Mouse (Mus musculus) stomach, embryonic 14.5 days (tissue): ENCODE results near the gene Tmtc4. TPM values are rescaled to one million over a fixed set of nuclear protein-coding genes. Genes with fewer than 3 reads are reported as not detected.
A peak's percentile ranks its signal among the peaks of the same experiment; 100 is the strongest.

ENCODE experiments used
- ATAC-seq: fragments of 200-750 bp; cut with Nextera tagmentation; 2 replicates; pipeline ENCODE4 v1.8.0; 2017; ENCODE audit warnings: low read depth, moderate TSS enrichment; ENCODE audit not compliant: insufficient number of reproducible peaks, insufficient read depth, low FRiP score
- H3K27ac ChIP-seq: fragments of 300-500 bp; sonication (generic); 2 replicates; pipeline ENCODE4 v1.5.1; 2014; ENCODE audit warnings: mild to moderate bottlenecking, low read length, moderate library complexity, mixed read lengths
- H3K27me3 ChIP-seq: fragments of 300-500 bp; sonication (generic); 2 replicates; pipeline ENCODE4 v1.6.1; 2014; ENCODE audit warnings: low read length, control low read depth, mixed read lengths; ENCODE audit not compliant: control insufficient read depth, insufficient read depth
- H3K36me3 ChIP-seq: fragments of 300-500 bp; sonication (generic); 2 replicates; pipeline ENCODE4 v1.6.1; 2014; ENCODE audit warnings: mild to moderate bottlenecking, control low read depth, low read length, moderate library complexity, mixed read lengths; ENCODE audit not compliant: control insufficient read depth, insufficient read depth
- H3K4me1 ChIP-seq: fragments of 300-500 bp; sonication (generic); 2 replicates; pipeline ENCODE4 v1.6.1; 2014; ENCODE audit warnings: low read length, control low read depth, mixed read lengths; ENCODE audit not compliant: control insufficient read depth, insufficient read depth
- H3K4me2 ChIP-seq: fragments of 300-500 bp; sonication (generic); replicated peaks from 2 replicates; pipeline ENCODE4 v1.6.1; 2014; ENCODE audit warnings: low read depth, low read length, control low read depth
- H3K4me3 ChIP-seq: fragments of 300-500 bp; sonication (generic); 2 replicates; pipeline ENCODE4 v1.5.1; 2014; ENCODE audit warnings: low read depth, low read length, control low read depth
- H3K9ac ChIP-seq: fragments of 300-500 bp; sonication (generic); replicated peaks from 2 replicates; pipeline ENCODE4 v1.6.1; 2014; ENCODE audit warnings: low read depth, mild to moderate bottlenecking, control low read depth, low read length, moderate library complexity, mixed read lengths
- H3K9me3 ChIP-seq: fragments of 300-500 bp; sonication (generic); 2 replicates; pipeline ENCODE4 v1.6.1; 2016; ENCODE audit warnings: low read depth, low read length, control low read depth; ENCODE audit not compliant: control insufficient read depth
- WGBS: fragments of 180-500 bp; shearing (Covaris S2); extraction: QIAGEN DNeasy Blood & Tissue Kit; methylation state at CpG from one replicate; pipeline ENCODE4 v1.1.7; 2014; 5-methylcytosine and 5-hydroxymethylcytosine counted together
- polyA plus RNA-seq: library from polyadenylated mRNA; unstranded; fragments of >200 nt; fragmentation: Nextera tagmentation; extraction: Ambion mirVana; gene quantifications from 2 replicates; pipeline ENCODE4 v1.2.1, GENCODE M21; 2014

Tmtc4 gene
- polyA plus RNA-seq, 1 experiment from 2014 or later, result 28.6 TPM

GRCm38 (mm10) chr14:122881699-122882098 is 102.1 kb downstream of the Tmtc4 start:
- no peak for ATAC-seq
- WGBS, result 70% methylated on average over 2 of the region's 2 CpGs
- H3K4me2 ChIP-seq, result no peak overlapping the region
- no peaks in the 10 kb centered on the region for H3K27me3 ChIP-seq
- H3K9me3 ChIP-seq, result no peaks in the 10 kb centered on the region
- no peak overlapping the region for H3K27ac ChIP-seq
- H3K4me1 ChIP-seq, result 0 out of 2 replicates have a peak, but pooled peaks cover 3% of the 10 kb centered on the region
- no peak overlapping the region for H3K9ac ChIP-seq
- H3K36me3 ChIP-seq, result no peaks in the 10 kb centered on the region
- no peak overlapping the region for H3K4me3 ChIP-seq

DNA sequence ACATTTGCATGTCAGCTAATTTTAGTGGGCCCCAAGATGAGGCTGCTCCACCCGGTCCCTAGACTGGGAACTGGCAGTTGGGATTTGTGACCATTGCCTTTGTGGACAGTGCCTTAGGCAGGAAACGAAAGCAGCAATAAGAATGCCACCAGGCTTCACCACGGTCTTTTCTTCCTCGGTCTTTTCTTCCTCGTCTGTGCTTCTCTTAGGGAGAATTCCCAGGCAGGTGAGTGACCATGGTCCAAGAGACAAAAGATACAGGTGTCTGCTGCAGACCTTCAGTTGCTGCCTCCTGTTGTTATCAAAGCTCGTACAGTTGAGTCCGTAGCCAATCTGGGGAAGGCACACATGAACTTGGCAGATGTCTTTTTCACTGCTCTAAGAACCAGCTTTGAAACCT is 103.5 kb downstream of the Tmtc4 start:
- no peak overlapping the region for H3K4me3 ChIP-seq
- 85% methylated on average over 7 of the region's 7 CpGs for WGBS
- no peak overlapping the region for H3K27ac ChIP-seq
- 0 out of 2 replicates have a peak, but pooled peaks cover 3% of the 10 kb centered on the region for H3K4me1 ChIP-seq
- no peaks in the 10 kb centered on the region for H3K27me3 ChIP-seq
- ATAC-seq, result no peak
- H3K4me2 ChIP-seq, result no peak overlapping the region
- H3K36me3 ChIP-seq, result no peaks in the 10 kb centered on the region
- no peak overlapping the region for H3K9ac ChIP-seq
- no peaks in the 10 kb centered on the region for H3K9me3 ChIP-seq

GRCm38 (mm10) chr14:122877787-122878186 is 106.0 kb downstream of the Tmtc4 start:
- ATAC-seq, result no peak
- H3K27ac ChIP-seq, result no peak overlapping the region
- no peaks in the 10 kb centered on the region for H3K27me3 ChIP-seq
- H3K36me3 ChIP-seq, result no peaks in the 10 kb centered on the region
- no peak overlapping the region for H3K9ac ChIP-seq
- H3K4me1 ChIP-seq, result no peaks in the 10 kb centered on the region
- H3K4me3 ChIP-seq, result no peak overlapping the region
- H3K9me3 ChIP-seq, result no peaks in the 10 kb centered on the region
- 80% methylated on average over 3 of the region's 3 CpGs for WGBS
- H3K4me2 ChIP-seq, result no peak overlapping the region

DNA sequence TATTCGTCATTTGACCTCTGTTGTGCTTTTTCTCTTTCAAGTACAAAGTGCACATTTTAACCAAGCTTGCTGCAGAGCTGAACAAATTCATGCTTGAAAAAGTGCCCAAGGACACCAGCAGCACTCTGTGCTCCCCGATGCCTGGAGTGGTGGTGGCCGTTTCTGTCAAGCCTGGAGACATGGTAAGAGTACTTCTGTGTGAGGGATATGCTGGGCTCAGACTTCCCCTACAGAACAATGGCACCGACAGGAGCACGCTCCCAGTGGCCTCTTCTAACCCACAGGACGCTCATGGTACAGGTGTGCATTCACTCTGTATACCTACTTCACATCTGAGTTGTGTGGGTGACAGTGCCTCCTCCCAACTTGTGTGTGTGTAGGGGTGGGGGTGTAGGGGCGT is 107.1 kb downstream of the Tmtc4 start:
- H3K4me1 ChIP-seq, result no peaks in the 10 kb centered on the region
- no peak for ATAC-seq
- H3K27me3 ChIP-seq, result no peaks in the 10 kb centered on the region
- no peak overlapping the region for H3K4me2 ChIP-seq
- WGBS, result 69% methylated on average over 7 of the region's 7 CpGs
- no peaks in the 10 kb centered on the region for H3K9me3 ChIP-seq
- no peak overlapping the region for H3K4me3 ChIP-seq
- no peak overlapping the region for H3K27ac ChIP-seq
- H3K36me3 ChIP-seq, result no peaks in the 10 kb centered on the region
- H3K9ac ChIP-seq, result no peak overlapping the region

DNA sequence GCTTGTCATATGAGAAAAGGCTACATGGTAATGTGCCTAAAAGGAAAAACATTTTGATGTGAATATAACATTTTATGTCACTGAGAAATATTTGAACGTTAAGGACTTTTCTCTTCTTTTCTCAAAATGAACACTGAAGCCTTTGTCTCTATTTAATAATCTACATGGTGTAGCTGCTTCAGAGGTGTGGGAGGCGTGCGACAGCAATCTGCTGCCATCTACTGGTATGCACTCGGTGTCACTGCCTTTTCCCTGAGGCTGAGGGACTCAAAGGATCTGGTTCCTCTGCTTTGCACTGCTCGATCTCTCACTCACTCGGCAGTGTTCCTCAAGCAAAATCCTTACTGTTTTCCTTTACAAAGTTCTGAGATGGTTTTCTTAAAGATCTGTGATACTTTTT is 107.7 kb downstream of the Tmtc4 start:
- ATAC-seq, result peak; percentile 81; the same call in 1 of the 2 replicates
- no peak overlapping the region for H3K4me3 ChIP-seq

GRCm38 (mm10) chr14:122875636-122876035 is 108.2 kb downstream of the Tmtc4 start:
- Histone ChIP-seq H3K36me3 (no peaks in the 10 kb centered on the region), H3K4me1 (no peaks in the 10 kb centered on the region), H3K4me2 (no peak overlapping the region), H3K9ac (no peak overlapping the region), H3K27me3 (no peaks in the 10 kb centered on the region), H3K9me3 (no peaks in the 10 kb centered on the region), H3K4me3 (no peak overlapping the region), H3K27ac (no peak overlapping the region)
- ATAC-seq, result no peak
- 71% methylated on average over 6 of the region's 6 CpGs for WGBS

More for the DNA sequence above, 107.7 kb downstream of the Tmtc4 start:
- Histone ChIP-seq H3K4me1 (no peaks in the 10 kb centered on the region), H3K9me3 (no peaks in the 10 kb centered on the region), H3K27me3 (no peaks in the 10 kb centered on the region), H3K9ac (no peak overlapping the region), H3K27ac (no peak overlapping the region), H3K36me3 (no peaks in the 10 kb centered on the region), H3K4me2 (no peak overlapping the region)
- WGBS, result 4% methylated on average over 6 of the region's 6 CpGs

GRCm38 (mm10) chr14:122875056-122875455 is 108.8 kb downstream of the Tmtc4 start:
- H3K27ac ChIP-seq, result no peak overlapping the region
- H3K4me3 ChIP-seq, result no peak overlapping the region
- H3K4me1 ChIP-seq, result no peaks in the 10 kb centered on the region
- H3K4me2 ChIP-seq, result no peak overlapping the region
- no peak overlapping the region for H3K9ac ChIP-seq
- no peaks in the 10 kb centered on the region for H3K36me3 ChIP-seq
- ATAC-seq, result no peak
- WGBS, result 88% methylated on average over 8 of the region's 8 CpGs
- H3K27me3 ChIP-seq, result no peaks in the 10 kb centered on the region
- H3K9me3 ChIP-seq, result no peaks in the 10 kb centered on the region

DNA sequence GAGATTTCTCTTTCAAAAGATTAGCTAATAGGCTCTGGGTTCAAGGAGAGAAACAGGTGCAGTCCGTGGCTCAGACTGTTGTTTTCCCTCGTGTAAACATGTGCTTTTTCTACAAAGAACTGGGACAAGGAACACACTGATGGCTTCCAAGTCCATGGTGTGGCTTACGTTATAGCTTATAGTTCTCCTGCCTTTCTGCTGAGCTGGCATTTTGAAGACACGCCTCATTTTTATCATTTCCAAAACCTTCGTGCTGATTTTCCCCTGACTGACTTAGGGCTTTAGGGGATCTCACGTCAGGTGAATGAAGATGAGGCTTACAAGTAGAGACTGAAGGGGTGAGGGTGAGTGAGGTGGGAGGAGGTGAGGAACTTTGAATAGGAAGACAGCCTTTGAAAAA is 111.2 kb downstream of the Tmtc4 start:
- H3K9me3 ChIP-seq, result no peaks in the 10 kb centered on the region
- H3K4me3 ChIP-seq, result no peak overlapping the region
- H3K36me3 ChIP-seq, result no peaks in the 10 kb centered on the region
- no peaks in the 10 kb centered on the region for H3K4me1 ChIP-seq
- no peak overlapping the region for H3K4me2 ChIP-seq
- H3K27me3 ChIP-seq, result no peaks in the 10 kb centered on the region
- ATAC-seq, result no peak
- H3K27ac ChIP-seq, result no peak overlapping the region
- 68% methylated on average over 6 of the region's 6 CpGs for WGBS
- no peak overlapping the region for H3K9ac ChIP-seq

GRCm38 (mm10) chr14:122871841-122872580 is 111.8 kb downstream of the Tmtc4 start:
- Histone ChIP-seq H3K9me3 (no peaks in the 10 kb centered on the region), H3K36me3 (no peaks in the 10 kb centered on the region), H3K4me1 (no peaks in the 10 kb centered on the region), H3K27me3 (no peaks in the 10 kb centered on the region), H3K4me3 (no peak overlapping the region), H3K9ac (no peak overlapping the region), H3K27ac (no peak overlapping the region), H3K4me2 (no peak overlapping the region)
- WGBS, result 56% methylated on average over 4 of the region's 4 CpGs
- ATAC-seq, result no peak
